Comparison of ENCODE assay signal across 12 mouse cellular contexts in genomic region chr8:108592990-108593589, GRCm38 (mm10).
DNase-seq lines count a peak whose midpoint lies in the region; ATAC-seq and TF ChIP-seq lines count a peak whose summit lies in the region.
"Had no signal": no experiment of that assay in that cellular context is flagged by ENCODE, and none has a peak within 500 bp of the region (broad histone marks: within the 10 kb centered on the region; RNA-seq: fewer than 3 reads in every experiment).

No protein-coding gene starts in this region.

- no peak overlapping the region for H3K4me3 ChIP-seq in kidney, postnatal 0 days (replicated peaks; ENCODE audit: low read depth, low read length)
- H3K4me3 ChIP-seq in liver, embryonic 11.5 days (ENCODE audit: low read depth, low read length): no peak overlapping the region
- no peak overlapping the region for H3K4me3 ChIP-seq in forebrain, postnatal 0 days (ENCODE audit: low read depth, low read length)
- H3K4me3 ChIP-seq: heart, adult 2 months had no signal

- DNase-seq in gastrocnemius, adult 18-20 months (ENCODE audit: low spot score): peak; percentile 23
- DNase-seq in gastrocnemius, adult 8-10 months (ENCODE audit: low spot score in 2 of 2): no peak
- DNase-seq in kidney, postnatal 0 days (ENCODE audit: low spot score): no peak
- DNase-seq in kidney, adult 18-20 months: no peak
- peak; percentile 53 for DNase-seq in embryo, embryonic 11 days
- DNase-seq in liver, embryonic 11.5 days (ENCODE audit: low spot score): no peak
- DNase-seq in forebrain, postnatal 0 days: no peak
- DNase-seq in right cerebral cortex, postnatal 4 days: no peak
- DNase-seq: adrenal gland, adult 2 months; cerebellum, adult 18-20 months; heart, adult 2 months had no signal

- ATAC-seq in kidney, postnatal 0 days (replicated peaks; ENCODE audit: low FRiP score, low read depth): no peak
- 0 out of 2 replicates have a peak, but pooled peaks have one; percentile 34 for ATAC-seq in liver, embryonic 11.5 days (replicated peaks; ENCODE audit: low FRiP score)
- ATAC-seq in forebrain, postnatal 0 days: no peak
- ATAC-seq: inflammation-experienced regulatory T-cells, adult 6 months had no signal

- H3K9ac ChIP-seq in kidney, postnatal 0 days (ENCODE audit: low read depth, low read length): no peak overlapping the region
- no peak overlapping the region for H3K9ac ChIP-seq in liver, embryonic 11.5 days (ENCODE audit: low read depth, low read length)
- H3K9ac ChIP-seq in forebrain, postnatal 0 days: no peak overlapping the region

- no peaks in the 10 kb centered on the region for H3K36me3 ChIP-seq in kidney, postnatal 0 days (ENCODE audit: insufficient read depth, low read length)
- H3K36me3 ChIP-seq in liver, embryonic 11.5 days (ENCODE audit: control insufficient read depth, insufficient read depth, low read length): no peaks in the 10 kb centered on the region
- H3K36me3 ChIP-seq in forebrain, postnatal 0 days (ENCODE audit: insufficient read depth): no peaks in the 10 kb centered on the region

- H3K27me3 ChIP-seq in kidney, postnatal 0 days (ENCODE audit: insufficient read depth, low read length): no peaks in the 10 kb centered on the region
- H3K27me3 ChIP-seq in liver, embryonic 11.5 days (replicated peaks; ENCODE audit: control insufficient read depth, insufficient read depth, low read length): no peaks in the 10 kb centered on the region
- H3K27me3 ChIP-seq in forebrain, postnatal 0 days (ENCODE audit: insufficient read depth, low read length): peaks cover 4% of the 10 kb centered on the region; the same call in 1 of the 2 replicates

- TF ChIP-seq CTCF in kidney, postnatal 0 days (IDR thresholded peaks at IDR 0.05; ENCODE audit: low read depth): no peak
- TF ChIP-seq CTCF in forebrain, postnatal 0 days (IDR thresholded peaks at IDR 0.05; ENCODE audit: low read depth): no peak

- H3K4me1 ChIP-seq in kidney, postnatal 0 days (replicated peaks; ENCODE audit: insufficient read depth, low read length): peaks cover 5% of the 10 kb centered on the region
- peaks cover 11% of the 10 kb centered on the region for H3K4me1 ChIP-seq in liver, embryonic 11.5 days (replicated peaks; ENCODE audit: control insufficient read depth, insufficient read depth, low read length)
- H3K4me1 ChIP-seq in forebrain, postnatal 0 days (ENCODE audit: insufficient read depth): no peaks in the 10 kb centered on the region

- H3K27ac ChIP-seq in kidney, postnatal 0 days: 0 out of 2 replicates have a peak overlapping the region, but pooled peaks have one; percentile 42
- H3K27ac ChIP-seq in liver, embryonic 11.5 days (ENCODE audit: low read depth, low read length): no peak overlapping the region
- H3K27ac ChIP-seq in forebrain, postnatal 0 days (ENCODE audit: low read depth, low read length): no peak overlapping the region
- H3K27ac ChIP-seq: heart, adult 2 months had no signal

- H3K9me3 ChIP-seq in kidney, postnatal 0 days (replicated peaks; ENCODE audit: low read length): no peaks in the 10 kb centered on the region
- no peaks in the 10 kb centered on the region for H3K9me3 ChIP-seq in liver, embryonic 11.5 days (ENCODE audit: control insufficient read depth, low read length)
- no peaks in the 10 kb centered on the region for H3K9me3 ChIP-seq in forebrain, postnatal 0 days (ENCODE audit: low read length)

- 44% methylated on average over 13 of the region's 13 CpGs for WGBS in kidney, postnatal 0 days
- WGBS in liver, embryonic 11.5 days: 73% methylated on average over 13 of the region's 13 CpGs
- WGBS in forebrain, postnatal 0 days: 70% methylated on average over 13 of the region's 13 CpGs

- H3K4me2 ChIP-seq in kidney, postnatal 0 days (ENCODE audit: low read length): no peak overlapping the region
- no peak overlapping the region for H3K4me2 ChIP-seq in liver, embryonic 11.5 days
- no peak overlapping the region for H3K4me2 ChIP-seq in forebrain, postnatal 0 days (ENCODE audit: low read depth)

Comparison
In these comparisons a context has a peak if more than half of its experiments do, and no peak if none do; other contexts are left out.
1. DNase-seq: peak in gastrocnemius, adult 18-20 months (single experiment) and embryo, embryonic 11 days (single experiment); none in gastrocnemius, adult 8-10 months (0 of 2), kidney, postnatal 0 days (single experiment), kidney, adult 18-20 months (single experiment), liver, embryonic 11.5 days (single experiment), forebrain, postnatal 0 days (single experiment) and right cerebral cortex, postnatal 4 days (single experiment).